Mouse (Mus musculus): ENCODE measurements around the gene Akap7. TPM values are rescaled to one million over a fixed set of nuclear protein-coding genes. Genes with fewer than 3 reads are reported as not detected.
"Not testable (repeated sequence)": the region's sequence is repeated elsewhere in the genome, so short reads cannot be mapped to it uniquely, and the experiment has no call there.

Gene Akap7
- total RNA-seq, 2 experiments from 2014 or later, result 53.2 to 68.6 TPM

DNA sequence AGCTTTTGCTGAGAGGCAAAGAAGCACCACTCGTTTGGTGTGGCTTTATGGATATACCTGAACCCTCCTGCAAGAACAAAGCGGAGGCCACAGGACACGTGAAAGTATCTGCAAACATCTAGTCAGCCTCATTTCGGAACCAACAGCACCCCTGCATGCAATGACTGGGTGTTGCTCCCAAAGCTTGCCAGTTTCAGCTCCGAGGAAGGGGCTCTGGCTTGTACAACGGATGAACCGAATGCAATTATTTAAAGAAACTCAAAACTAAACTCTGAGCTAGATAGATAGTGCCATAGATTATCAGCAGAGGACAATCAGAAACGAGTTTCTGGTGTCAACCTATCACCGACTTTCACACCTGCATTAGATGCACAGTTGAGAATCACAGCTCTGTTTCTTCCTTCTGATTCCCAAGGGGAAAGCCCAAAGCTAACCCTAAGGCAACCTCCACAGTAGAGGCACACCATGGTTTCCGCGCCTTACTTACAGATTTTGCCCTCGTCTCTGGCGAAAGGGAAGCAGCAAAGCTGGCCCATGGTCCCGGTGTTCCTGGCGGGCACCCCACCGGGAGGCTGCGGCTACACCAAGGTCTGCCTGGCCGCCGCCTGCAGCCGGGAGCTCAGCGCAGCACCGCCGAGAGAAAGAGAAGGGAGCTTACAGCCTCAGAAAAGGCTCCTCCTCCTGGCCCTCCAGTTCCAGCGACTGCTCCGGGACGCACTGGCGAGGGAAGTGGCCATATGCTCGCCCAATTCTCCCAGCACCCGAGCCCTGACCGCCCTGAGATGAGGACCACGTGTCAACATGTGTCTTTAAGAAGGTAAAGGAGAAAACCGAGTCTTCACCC, 107.9 kb downstream of the Akap7 start:
- DNase-seq, result peak; percentile 51 to 55
- intact Hi-C loops (cut with DNase I), result no loop called here

GRCm38 (mm10) chr10:25198575-25198974, 109.1 kb downstream of the Akap7 start:
- intact Hi-C loops (cut with DNase I), result no loop called here
- no peak for DNase-seq

DNA sequence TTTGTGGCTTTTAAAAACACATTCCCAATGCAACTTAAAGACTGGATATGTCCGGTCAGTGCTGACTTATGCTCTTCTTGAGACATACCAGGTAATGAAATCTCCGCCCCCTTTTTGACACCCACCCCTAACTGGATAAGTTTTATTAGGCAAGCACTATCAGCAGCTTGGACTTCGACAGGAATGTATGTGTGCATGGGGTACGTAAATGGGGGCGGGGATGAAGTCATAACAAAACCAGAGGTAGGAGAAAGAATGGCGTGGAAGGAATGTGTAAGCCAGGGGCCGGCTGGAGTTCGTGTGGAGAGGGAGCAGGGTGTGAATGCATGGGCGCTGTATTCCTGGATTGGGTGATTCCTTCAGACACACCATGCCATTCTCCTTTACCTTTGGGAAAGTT, 109.6 kb downstream of the Akap7 start:
- DNase-seq, result no peak
- intact Hi-C loops (cut with DNase I), result no loop called here

DNA sequence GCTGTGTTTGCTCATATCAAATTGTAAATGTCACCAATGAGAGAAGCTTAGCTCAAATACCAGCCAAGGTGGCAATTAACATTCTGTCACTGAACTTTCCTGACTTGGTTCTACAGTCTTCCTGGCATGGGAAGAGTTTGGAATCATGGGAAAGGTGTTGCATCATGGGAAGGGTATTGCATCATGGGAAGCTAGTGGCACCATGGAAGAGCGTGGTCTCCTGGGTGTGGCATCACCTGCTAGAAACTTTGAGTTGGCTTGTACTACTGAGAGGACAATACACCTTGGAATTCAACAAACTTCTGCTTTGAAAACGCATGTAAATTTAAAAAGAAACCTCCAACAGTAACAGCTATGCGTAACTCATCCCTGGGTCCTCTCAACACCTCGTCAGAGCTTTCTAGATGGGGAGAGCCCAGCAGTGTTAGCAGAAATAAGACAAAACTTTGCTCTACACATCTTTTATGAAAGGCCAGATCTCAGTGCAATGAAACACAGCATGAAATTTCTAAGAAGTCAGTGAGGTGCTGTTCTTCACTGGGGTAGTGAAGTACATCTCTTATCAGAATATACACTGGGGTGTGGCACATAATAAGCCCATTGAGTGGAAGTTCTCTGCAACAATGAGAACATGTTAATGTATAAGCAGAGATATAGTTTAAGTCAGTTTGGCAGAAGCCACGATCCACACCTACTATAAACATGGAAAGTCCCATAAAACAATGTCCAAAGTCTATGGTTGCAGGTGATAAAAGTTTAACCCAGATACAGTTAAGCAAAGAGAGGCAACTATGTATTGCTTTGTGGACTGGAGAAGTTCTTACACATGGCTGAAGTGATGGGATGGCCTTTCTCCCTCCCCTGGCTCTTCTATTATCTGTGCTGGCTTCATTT, 115.2 kb downstream of the Akap7 start:
- intact Hi-C loops (cut with DNase I), result no loop called here
- no peak for DNase-seq

DNA sequence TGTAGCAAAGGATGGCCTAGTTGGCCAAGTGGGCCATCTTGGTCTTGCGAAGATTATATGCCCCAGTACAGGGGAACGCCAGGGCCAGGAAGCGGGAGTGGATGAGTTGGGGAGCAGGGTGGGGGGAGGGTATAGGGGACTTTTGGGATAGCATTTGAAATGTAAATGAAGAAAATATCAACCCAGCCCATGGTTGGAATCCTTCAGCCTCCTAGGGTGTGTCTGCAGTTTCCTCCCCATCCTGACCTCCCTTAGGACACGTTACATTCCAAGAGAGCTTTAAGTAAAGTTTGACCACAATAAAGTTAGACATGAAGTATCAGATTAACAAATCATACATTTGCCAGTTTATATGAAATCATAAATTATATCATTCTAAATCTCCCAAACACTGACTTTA, 116.5 kb downstream of the Akap7 start:
- DNase-seq, result no peak
- intact Hi-C loops (cut with DNase I), result no loop called here

- intact Hi-C loops (cut with DNase I); DNase-seq: not testable (repeated sequence)
Observed at GRCm38 (mm10) chr10:25186240-25186639, 121.4 kb downstream of the Akap7 start.

DNA sequence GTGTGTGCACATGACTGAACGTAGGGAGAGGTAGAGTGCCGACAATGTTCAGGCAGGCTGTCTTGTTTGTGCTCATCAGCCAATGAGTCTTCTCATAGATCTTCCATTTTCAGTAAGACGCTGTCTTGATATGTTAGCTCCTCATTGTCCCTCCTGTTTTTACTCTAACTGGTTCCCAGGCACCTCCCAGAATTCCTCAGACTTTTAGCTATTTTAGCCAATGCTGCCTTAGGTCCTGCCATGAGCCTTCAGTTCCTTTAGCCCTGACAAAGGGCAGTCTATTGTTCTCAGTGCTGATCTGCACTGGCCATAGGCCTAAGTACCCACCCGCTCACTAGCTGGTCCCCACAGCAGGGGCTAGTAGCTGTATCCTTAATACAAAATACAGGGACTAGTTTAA, 122.0 kb downstream of the Akap7 start:
- intact Hi-C loops (cut with DNase I), result no loop called here
- DNase-seq, result no peak

GRCm38 (mm10) chr10:25184819-25185603, 122.7 kb downstream of the Akap7 start:
- no peak for DNase-seq
- intact Hi-C loops (cut with DNase I), result no loop called here

GRCm38 (mm10) chr10:25183271-25183670, 124.4 kb downstream of the Akap7 start:
- intact Hi-C loops (cut with DNase I), result no loop called here
- DNase-seq, result no peak

DNA sequence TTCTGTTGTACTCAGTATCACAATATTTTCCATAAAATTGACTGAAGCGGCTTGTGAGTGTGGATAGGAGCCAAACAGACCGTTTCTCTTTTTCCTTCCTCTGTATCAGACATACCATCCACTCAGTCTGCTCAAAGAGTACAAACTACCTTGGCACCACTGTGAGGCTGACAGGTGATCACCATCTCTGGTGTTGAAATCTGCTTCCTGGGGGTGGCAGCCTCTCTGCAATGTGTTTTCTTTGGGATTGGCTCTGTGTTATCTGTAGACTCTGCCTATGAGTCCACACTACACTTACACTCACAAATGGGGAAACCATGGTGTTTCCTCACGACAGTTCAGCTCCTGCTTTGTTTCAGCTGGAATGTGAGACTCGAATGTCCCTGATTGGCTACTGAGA, 128.6 kb downstream of the Akap7 start:
- intact Hi-C loops (cut with DNase I), result no loop called here
- peak in 1 of 2 experiments; percentile 10 for DNase-seq

DNA sequence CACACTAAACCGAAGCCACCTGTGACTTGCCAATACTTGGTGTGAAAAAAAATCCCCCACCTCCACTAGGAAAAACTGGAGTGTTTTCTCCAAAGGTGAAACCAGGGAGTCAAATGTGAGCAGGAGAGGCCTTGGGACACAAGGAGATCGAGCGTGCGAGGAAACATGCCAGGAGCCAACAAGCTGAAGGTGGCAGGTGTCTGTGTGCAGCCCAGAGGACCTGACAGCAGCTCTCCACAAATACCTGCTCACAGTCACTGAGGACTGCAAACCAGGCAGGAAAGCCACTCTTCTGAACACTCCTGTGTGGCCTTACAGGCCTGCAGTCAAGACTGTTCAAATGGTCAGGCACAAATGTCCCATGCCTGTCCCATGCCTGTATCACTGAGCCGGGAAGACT, 130.4 kb downstream of the Akap7 start:
- DNase-seq, result no peak

DNA sequence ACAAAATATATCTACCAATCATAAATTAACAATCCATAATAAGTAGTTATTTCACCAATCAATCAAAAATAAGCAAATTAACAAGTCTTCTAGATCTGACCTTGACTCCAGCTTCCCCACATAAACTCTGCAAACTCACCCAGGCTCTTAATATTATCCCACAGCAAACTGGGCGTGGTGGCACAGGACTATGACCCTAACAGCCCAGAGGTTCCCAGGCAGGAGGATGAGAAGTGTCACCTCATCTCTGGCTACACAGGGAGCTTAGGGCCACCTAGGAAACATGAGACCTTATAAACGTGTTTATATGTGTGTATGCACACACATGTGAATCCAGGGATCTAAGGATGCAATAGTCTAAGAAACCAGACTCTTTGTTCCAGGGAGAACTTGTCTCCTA, 132.8 kb downstream of the Akap7 start:
- no peak for DNase-seq
- intact Hi-C loops (cut with DNase I), result no loop called here

More for the DNA sequence above, 130.4 kb downstream of the Akap7 start:
- intact Hi-C loops (cut with DNase I), result no loop called here

- intact Hi-C loops (cut with DNase I), result no loop called here
- no peak for DNase-seq
Observed at GRCm38 (mm10) chr10:25167365-25168194, 140.1 kb downstream of the Akap7 start.

- DNase-seq; intact Hi-C loops (cut with DNase I): not testable (repeated sequence)
Observed at GRCm38 (mm10) chr10:25163510-25163909, 144.2 kb downstream of the Akap7 start.

DNA sequence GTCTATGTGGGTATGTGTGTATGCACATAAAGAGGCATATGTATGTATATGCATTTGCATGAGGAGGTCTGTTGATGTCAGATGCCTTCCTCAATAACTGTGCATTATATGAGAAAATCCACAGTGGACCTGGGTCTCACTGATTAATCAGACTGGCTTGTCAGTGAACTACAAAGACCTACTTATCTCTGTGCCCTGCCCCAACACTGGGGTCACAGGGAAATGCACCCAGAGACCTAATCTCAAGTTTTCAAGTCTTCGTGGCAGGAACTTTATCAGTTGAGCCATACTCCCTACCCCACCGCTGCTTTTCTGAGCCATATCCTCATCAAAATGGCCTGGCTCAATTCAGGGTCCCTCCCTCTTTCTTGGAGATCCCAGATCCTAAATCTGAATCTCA, 146.0 kb downstream of the Akap7 start:
- DNase-seq, result no peak
- intact Hi-C loops (cut with DNase I), result no loop called here

GRCm38 (mm10) chr10:25158651-25159050, 149.0 kb downstream of the Akap7 start:
- intact Hi-C loops (cut with DNase I), result no loop called here
- no peak for DNase-seq

DNA sequence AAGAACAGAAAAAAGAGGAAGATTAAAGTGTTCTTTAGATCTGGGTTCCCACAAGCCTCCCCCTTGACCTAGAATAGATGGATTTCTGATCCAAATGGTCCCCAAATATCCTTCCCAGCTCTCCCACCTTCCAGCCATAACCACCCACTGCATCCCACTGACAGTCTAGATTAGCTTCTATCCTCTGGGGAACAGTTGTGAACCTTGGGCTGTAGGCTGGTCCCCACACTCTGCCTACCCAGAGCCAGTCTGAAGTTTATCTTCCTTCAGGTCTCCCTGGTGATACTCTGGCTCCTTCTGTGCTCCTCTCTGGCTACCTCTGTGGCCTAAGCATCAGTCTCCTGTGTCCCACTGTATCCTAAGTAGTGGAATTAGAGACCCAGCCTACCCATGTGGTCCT, 150.3 kb downstream of the Akap7 start:
- no peak for DNase-seq
- intact Hi-C loops (cut with DNase I), result no loop called here

GRCm38 (mm10) chr10:25154225-25154624, 153.4 kb downstream of the Akap7 start:
- intact Hi-C loops (cut with DNase I), result no loop called here
- DNase-seq, result no peak

GRCm38 (mm10) chr10:25151172-25151800, 156.4 kb downstream of the Akap7 start:
- no peak for DNase-seq
- intact Hi-C loops (cut with DNase I), result no loop called here
